Mouse (Mus musculus) spleen, adult 2 months (tissue): ENCODE results near the gene Bhmt2.

Experiments used
- CTCF ChIP-seq: fragments of 200-500 bp; IDR thresholded peaks from 2 replicates; pipeline ENCODE4 v1.5.1; 2011; ENCODE audit warnings: mild to moderate bottlenecking, inconsistent platforms; ENCODE audit not compliant: insufficient read depth, insufficient read length, insufficient replicate concordance; ENCODE audit errors: extremely low read depth
- POLR2A ChIP-seq: fragments of 200-500 bp; IDR thresholded peaks from 2 replicates; pipeline ENCODE4 v1.6.1; 2011; ENCODE audit warnings: low read depth, low read length, inconsistent platforms

DNA sequence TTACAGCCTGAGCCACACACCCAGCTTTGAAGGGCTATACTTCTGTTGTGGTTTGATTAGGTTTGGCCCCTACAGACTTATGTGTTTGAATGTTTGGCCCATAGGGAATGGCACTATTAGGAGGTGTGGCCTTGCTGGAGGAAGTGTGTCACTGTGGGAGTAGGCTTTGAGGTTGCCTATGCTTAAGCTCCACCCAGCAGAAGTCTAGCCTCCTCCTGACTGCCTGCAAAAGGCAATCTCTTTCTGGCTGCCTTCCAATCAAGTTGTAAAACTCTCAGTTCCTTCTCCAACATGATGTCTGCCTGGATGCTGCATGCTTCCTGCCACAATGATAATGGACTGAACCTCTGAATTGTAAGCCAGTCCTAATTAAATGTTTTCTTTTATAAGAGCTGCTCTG, 9.2 kb upstream of the Bhmt2 start:
- TF ChIP-seq CTCF (no peak), POLR2A (no peak)
